Mouse (Mus musculus): ENCODE measurements at regions not wholly inside any gene's neighbourhood (a gene's known extent, or its start where the extent isn't known, plus 50 kb on each side); places are given as distances from the start of the nearest gene placed in this dataset.
A peak's percentile ranks its signal among the peaks of the same experiment; 100 is the strongest.

DNA sequence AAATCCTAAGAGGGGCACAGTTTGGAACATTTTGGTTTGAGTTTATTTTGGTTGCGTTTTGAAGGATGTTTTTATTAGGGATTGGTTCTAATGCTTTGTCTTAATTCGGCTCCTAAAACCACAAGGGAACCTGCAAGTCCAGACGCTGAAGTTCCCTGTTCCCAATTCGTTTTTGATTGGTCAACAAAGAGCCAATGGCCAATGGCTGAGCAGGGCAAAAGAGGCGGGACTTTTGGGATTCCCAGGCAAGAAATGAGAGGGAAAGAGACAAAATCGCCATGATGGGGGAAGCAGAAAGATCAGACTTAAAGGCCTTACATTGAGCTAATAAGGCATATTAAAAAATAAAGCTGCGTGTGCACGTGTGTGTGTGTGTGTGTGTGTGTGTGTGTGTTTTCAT, 76.3 kb downstream of the Cartpt start:
- Histone ChIP-seq H3K27ac (ENCODE audit: insufficient read depth, low read depth, low read length) (no peak overlapping the region), H3K4me1 (ENCODE audit: control insufficient read depth, insufficient read depth, low read length) (no peaks in the 10 kb centered on the region), H3K4me3 (ENCODE audit: insufficient read depth, low read depth, low read length) (no peak overlapping the region)
- TF ChIP-seq CTCF (IDR thresholded peaks at IDR 0.05; ENCODE audit: insufficient read depth, low read depth, low read length) (no peak), POLR2A (IDR thresholded peaks at IDR 0.05; ENCODE audit: insufficient read depth, low read depth, low read length) (no peak)
- 70% methylated on average over 8 of the region's 8 CpGs for WGBS

DNA sequence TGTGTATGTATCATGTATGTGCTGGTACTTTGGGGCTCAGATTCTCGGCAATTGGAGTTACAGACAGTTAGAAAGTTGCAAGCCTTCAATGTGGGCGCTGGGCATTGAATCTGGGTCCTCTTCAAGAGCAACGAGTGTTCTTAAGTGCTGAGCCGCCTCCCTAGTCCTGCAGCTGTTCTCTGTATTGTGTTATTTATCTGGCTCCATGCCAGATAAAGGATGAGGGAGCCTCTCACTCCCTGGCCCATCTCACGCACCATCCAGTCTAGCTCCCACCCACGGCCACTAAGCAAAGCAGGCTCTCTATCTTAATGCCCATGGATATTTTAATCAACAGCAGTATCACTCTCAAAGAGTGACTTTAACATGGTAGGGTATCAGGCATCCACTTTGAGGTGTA, 84.2 kb downstream of the Cartpt start:
- H3K4me3 ChIP-seq (ENCODE audit: insufficient read depth, low read depth, low read length): no peak overlapping the region
- no peak for TF ChIP-seq POLR2A (IDR thresholded peaks at IDR 0.05; ENCODE audit: insufficient read depth, low read depth, low read length)
- TF ChIP-seq CTCF (IDR thresholded peaks at IDR 0.05; ENCODE audit: insufficient read depth, low read depth, low read length): no peak
- no peak overlapping the region for H3K27ac ChIP-seq (ENCODE audit: insufficient read depth, low read depth, low read length)
- peaks cover 9% of the 10 kb centered on the region for H3K4me1 ChIP-seq (ENCODE audit: control insufficient read depth, insufficient read depth, low read length)
- 49% methylated on average over 6 of the region's 6 CpGs for WGBS

DNA sequence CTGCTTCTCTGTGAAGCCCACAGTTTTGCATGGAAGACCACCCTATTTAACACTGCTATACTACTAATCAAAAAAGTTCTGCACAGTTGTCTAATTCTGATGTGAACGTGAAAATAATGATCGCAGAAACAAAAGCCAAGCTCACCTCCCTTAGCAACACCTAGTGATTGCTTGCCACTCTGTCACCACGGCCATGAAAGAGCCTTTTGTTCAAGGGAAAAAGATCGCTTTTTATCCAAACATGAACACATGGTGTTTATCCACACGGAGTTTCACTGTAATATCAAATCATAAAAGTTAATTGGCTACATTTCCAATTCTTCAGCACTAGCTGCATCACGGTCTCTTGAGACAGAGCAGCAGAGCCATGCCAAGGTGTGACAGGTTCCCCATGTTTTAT, 85.1 kb downstream of the Cartpt start:
- peaks cover 9% of the 10 kb centered on the region for H3K4me1 ChIP-seq (ENCODE audit: control insufficient read depth, insufficient read depth, low read length)
- no peak overlapping the region for H3K27ac ChIP-seq (ENCODE audit: insufficient read depth, low read depth, low read length)
- TF ChIP-seq CTCF (IDR thresholded peaks at IDR 0.05; ENCODE audit: insufficient read depth, low read depth, low read length): no peak
- TF ChIP-seq POLR2A (IDR thresholded peaks at IDR 0.05; ENCODE audit: insufficient read depth, low read depth, low read length): no peak
- WGBS: 75% methylated on average over 6 of the region's 6 CpGs
- no peak overlapping the region for H3K4me3 ChIP-seq (ENCODE audit: insufficient read depth, low read depth, low read length)

DNA sequence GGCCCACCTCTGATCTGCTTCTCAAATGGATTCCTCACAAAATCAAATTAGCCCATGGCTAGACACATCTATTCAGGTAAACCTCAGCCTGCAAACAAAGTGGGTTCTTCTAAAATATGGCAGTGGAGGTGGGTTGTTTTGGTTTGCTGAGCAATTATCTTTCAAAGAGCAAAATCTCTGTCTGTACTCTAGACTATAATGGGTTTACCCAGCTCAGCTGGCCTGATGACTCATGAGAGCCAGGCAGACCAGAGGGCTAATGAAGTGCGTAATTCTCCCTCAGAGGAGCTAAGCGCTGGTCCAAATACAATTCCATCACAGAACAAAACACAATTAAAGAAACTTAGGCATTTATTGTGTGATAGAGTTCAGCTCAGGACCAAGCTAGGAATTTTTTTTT, 86.1 kb downstream of the Cartpt start:
- Histone ChIP-seq H3K4me1 (ENCODE audit: control insufficient read depth, insufficient read depth, low read length) (peaks cover 9% of the 10 kb centered on the region), H3K4me3 (ENCODE audit: insufficient read depth, low read depth, low read length) (no peak overlapping the region), H3K27ac (ENCODE audit: insufficient read depth, low read depth, low read length) (peak overlapping the region; percentile 59)
- 24% methylated on average over 2 of the region's 2 CpGs for WGBS
- TF ChIP-seq CTCF (IDR thresholded peaks at IDR 0.05; ENCODE audit: insufficient read depth, low read depth, low read length): no peak
- no peak for TF ChIP-seq POLR2A (IDR thresholded peaks at IDR 0.05; ENCODE audit: insufficient read depth, low read depth, low read length)

DNA sequence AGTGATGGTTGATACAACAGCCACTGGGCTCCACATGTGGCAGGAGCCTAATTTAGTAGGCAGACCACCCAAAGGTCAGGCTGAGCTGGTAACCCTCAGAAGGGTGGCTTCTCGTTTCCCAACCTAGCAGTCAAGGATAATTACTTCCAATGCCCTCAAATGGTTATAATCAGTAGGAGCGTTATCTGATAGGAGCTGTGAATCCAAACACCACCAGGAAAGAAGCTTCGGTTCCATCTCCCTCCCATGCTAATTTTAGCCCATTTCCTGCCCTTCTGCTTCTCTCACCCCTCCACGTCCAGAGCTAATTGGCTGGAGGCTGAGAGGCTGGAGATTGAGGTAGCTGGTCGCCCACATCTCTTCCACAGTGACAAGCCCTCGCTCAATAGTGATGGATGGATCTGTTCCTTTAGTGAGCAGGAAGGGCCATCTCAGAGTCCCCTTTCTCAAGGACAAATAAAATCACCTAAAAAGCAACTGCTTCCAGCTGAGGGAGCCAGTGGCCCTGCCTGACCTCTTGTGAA, 86.8 kb downstream of the Cartpt start:
- Histone ChIP-seq H3K4me1 (ENCODE audit: control insufficient read depth, insufficient read depth, low read length) (peaks cover 9% of the 10 kb centered on the region), H3K4me3 (ENCODE audit: insufficient read depth, low read depth, low read length) (no peak overlapping the region), H3K27ac (ENCODE audit: insufficient read depth, low read depth, low read length) (peak overlapping the region; percentile 59)
- WGBS: 62% methylated on average over 6 of the region's 6 CpGs
- TF ChIP-seq CTCF (IDR thresholded peaks at IDR 0.05; ENCODE audit: insufficient read depth, low read depth, low read length) (no peak), POLR2A (IDR thresholded peaks at IDR 0.05; ENCODE audit: insufficient read depth, low read depth, low read length) (no peak)

DNA sequence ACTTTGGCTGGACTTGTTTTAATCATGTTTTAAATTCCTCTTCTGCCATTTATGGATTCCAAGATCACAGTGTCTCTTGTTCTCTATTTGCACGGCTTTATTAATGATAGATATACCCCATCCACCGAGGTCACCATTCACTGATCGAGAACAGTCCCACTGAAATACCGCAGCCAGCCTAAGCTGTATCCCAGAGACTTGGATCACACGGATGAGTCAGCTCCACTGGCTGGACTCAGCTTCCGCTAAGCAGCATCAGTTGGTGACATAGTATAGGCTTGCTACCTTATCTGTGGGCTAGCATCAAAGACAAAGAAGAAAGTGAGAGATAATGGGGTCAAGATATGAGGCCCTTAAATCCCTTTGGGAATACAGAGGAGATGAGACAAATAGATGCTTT, 106.4 kb downstream of the Cartpt start:
- Histone ChIP-seq H3K27ac (ENCODE audit: insufficient read depth, low read depth, low read length) (no peak overlapping the region), H3K4me3 (ENCODE audit: insufficient read depth, low read depth, low read length) (no peak overlapping the region), H3K4me1 (ENCODE audit: control insufficient read depth, insufficient read depth, low read length) (peaks cover 5% of the 10 kb centered on the region; the same call in 1 of the 2 replicates)
- 43% methylated on average over 6 of the region's 6 CpGs for WGBS
- TF ChIP-seq POLR2A (IDR thresholded peaks at IDR 0.05; ENCODE audit: insufficient read depth, low read depth, low read length) (no peak), CTCF (IDR thresholded peaks at IDR 0.05; ENCODE audit: insufficient read depth, low read depth, low read length) (no peak)

DNA sequence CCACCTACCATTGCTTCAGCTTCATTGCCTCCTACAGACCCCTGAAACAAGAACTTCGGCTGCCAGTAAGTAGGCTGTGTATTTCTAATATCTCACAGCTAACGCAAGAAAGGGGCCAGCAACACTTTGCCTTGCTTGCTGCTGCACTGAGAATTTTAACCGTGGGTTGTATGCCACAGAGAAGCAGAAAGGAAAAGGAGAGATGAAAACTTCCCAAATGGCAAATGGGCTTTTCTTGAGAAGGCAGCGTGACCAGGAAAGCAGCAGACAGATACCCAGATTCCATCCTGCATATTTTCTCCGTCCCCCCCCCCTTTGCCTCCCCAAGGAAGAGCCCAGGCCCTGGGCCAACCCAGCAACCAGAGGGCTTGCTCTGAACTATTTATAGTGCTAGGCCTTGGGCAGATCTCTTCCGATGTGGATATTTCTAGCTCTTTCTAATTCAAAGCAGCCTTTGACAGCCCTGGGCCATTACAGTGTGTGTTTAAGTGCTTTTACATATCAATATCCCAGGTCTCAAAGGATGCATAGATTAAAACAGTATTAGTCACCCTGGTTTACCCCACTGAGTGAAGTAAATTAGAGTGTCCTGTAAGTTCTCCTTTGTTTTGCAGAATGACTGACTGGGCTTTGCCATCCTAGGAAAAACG, 107.0 kb downstream of the Cartpt start:
- TF ChIP-seq CTCF (IDR thresholded peaks at IDR 0.05; ENCODE audit: insufficient read depth, low read depth, low read length) (no peak), POLR2A (IDR thresholded peaks at IDR 0.05; ENCODE audit: insufficient read depth, low read depth, low read length) (no peak)
- WGBS: 36% methylated on average over 7 of the region's 7 CpGs
- Histone ChIP-seq H3K4me1 (ENCODE audit: control insufficient read depth, insufficient read depth, low read length) (peaks cover 5% of the 10 kb centered on the region; the same call in 1 of the 2 replicates), H3K4me3 (ENCODE audit: insufficient read depth, low read depth, low read length) (no peak overlapping the region), H3K27ac (ENCODE audit: insufficient read depth, low read depth, low read length) (no peak overlapping the region)

DNA sequence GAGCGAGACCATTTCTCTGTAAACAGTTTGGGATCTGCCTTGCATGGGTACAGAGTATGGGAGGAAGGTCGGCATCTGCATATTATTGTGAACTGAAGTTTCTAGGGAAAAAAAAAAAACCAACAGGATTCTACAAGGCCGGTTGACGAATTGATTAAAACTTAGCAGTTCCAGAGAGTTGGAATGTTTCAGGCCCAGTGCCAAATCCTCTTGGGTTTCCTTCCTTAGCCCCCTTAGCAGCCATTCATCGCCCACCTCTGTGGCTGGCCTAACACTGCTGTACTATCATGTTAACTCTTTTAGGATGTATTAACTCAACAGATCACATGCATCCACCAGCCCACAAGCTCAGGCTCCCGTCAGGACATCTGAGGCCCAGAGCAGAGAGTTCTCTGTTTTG, 107.9 kb downstream of the Cartpt start:
- WGBS: 81% methylated on average over 6 of the region's 6 CpGs
- no peak overlapping the region for H3K4me3 ChIP-seq (ENCODE audit: insufficient read depth, low read depth, low read length)
- TF ChIP-seq POLR2A (IDR thresholded peaks at IDR 0.05; ENCODE audit: insufficient read depth, low read depth, low read length) (no peak), CTCF (IDR thresholded peaks at IDR 0.05; ENCODE audit: insufficient read depth, low read depth, low read length) (no peak)
- H3K27ac ChIP-seq (ENCODE audit: insufficient read depth, low read depth, low read length): no peak overlapping the region
- H3K4me1 ChIP-seq (ENCODE audit: control insufficient read depth, insufficient read depth, low read length): peaks cover 5% of the 10 kb centered on the region; the same call in 1 of the 2 replicates

DNA sequence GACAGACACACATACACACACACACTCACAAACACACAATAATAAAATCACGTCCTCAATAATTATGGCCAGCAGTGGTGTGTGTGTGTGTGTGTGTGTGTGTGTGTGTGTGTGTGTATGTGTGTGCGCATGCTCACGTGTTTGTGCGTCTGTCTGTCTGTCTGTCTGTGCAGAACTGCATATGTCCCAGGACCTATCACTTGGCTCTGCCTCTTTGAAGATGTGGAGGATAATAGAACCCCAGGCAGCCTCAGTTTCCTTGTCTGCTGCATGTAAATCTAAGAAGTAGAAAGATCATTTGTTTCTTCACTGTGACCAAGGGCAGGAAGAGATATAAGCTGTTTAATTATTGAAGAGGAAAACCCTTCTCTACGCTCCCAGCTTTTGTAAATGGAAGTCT, 109.9 kb downstream of the Cartpt start:
- Histone ChIP-seq H3K4me3 (ENCODE audit: insufficient read depth, low read depth, low read length) (no peak overlapping the region), H3K4me1 (ENCODE audit: control insufficient read depth, insufficient read depth, low read length) (peaks cover 5% of the 10 kb centered on the region; the same call in 1 of the 2 replicates), H3K27ac (ENCODE audit: insufficient read depth, low read depth, low read length) (no peak overlapping the region)
- WGBS: 95% methylated on average over 5 of the region's 5 CpGs
- TF ChIP-seq CTCF (IDR thresholded peaks at IDR 0.05; ENCODE audit: insufficient read depth, low read depth, low read length) (no peak), POLR2A (IDR thresholded peaks at IDR 0.05; ENCODE audit: insufficient read depth, low read depth, low read length) (no peak)

Measured in olfactory bulb, adult 2 months (tissue).